Mouse (Mus musculus) layer of hippocampus, adult 11-12 months (tissue): Measurements from ENCODE around the gene Ski.

ENCODE experiments used
- DNase-seq: peaks from one replicate; pipeline ENCODE4 v3.0.0; 2022; ENCODE audit warnings: low spot score

The Ski gene

GRCm38 (mm10) chr4:155173822-155174785 is 48.3 kb downstream of the Ski start:
- DNase-seq: no peak

DNA sequence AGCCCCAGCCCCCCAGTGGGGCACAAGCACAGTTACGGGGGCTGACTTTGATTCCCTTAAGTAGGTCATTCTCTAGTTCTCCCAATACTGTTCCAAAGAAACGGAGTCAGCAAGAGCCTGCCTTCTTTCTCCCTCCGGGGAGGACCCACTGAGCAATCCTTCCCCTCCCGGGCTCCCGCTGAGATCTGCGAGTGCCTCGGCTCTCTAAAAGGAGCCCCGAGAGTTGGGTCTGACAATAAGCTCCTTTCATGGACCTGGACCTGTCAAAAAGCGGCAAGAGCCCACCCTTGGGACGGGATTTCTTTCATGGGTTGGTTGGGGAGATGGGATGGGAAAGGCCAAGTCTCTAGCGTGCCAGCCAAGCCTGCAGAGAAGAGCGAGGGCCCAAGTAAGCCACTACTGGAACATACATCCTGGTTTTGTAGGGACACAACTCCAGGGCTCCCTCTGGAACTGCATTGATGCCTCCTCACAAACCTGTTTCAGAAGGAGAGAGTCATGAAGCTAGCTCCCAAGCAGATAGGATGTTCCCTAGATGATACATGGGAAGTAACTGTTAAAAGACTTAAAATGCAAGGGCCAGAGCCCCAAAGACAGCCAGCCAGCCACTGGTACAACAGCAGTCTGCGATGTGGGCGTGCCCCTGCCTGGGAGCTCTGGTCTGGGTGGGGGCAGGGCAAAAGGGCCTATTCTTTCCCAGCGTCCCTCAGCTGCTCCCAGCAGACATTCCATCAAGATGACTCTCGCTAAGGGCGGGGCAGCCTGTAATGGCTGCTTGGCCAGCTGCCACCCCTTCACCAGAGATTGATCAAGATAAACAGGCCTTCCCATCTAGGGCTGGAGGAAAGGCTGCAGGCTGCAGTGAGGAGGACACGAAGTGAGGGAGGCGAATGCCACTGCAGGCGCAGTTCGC is 49.2 kb downstream of the Ski start:
- DNase-seq: peak; percentile 86

GRCm38 (mm10) chr4:155171961-155172533 is 50.3 kb downstream of the Ski start:
- no peak for DNase-seq

- no peak for DNase-seq
These were observed 51.7 kb downstream of the Ski start for GRCm38 (mm10) chr4:155170614-155171212.

DNA sequence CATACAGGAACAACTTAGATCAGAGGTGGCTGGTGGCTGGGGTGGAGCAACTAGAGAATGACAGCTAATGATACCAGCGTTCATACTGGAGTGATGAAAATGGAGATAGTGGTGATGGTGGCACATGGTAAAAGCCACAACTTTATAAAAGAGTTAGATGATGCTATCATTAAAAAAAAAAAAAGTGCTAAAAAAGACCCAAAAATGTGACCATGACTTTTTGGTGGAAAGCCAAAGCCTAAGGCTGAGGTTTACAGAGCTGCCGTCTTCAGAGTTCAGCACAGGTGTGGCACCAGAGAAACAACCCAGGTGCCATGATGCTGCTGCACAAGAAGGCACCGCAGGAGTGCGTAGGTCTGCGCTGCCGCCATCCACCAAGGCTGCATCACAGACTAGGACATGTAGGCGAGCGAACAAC is 53.5 kb downstream of the Ski start:
- no peak for DNase-seq

DNA sequence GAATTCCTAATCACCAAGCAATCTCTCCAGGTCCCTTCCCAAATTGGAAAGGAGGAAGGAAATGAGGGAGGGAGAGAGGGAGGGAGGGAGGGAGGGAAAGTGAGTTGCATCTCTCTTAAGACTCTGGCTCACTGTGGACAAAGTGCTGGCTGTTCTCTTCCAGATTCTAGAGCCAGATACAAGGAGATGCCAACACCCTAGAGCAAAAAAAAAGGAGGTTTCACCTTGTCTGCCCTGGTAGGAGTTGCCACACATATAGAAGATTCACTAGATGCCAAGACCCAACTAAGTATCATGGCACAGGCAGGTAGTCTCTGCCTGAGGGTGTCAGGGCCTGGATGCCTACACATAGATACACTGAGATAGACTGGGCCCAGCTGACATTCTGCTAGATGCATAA is 56.5 kb downstream of the Ski start:
- no peak for DNase-seq

- peak; percentile 69 for DNase-seq
These were observed 57.8 kb downstream of the Ski start for GRCm38 (mm10) chr4:155164550-155164949.

GRCm38 (mm10) chr4:155163685-155164084 is 58.7 kb downstream of the Ski start:
- no peak for DNase-seq

DNA sequence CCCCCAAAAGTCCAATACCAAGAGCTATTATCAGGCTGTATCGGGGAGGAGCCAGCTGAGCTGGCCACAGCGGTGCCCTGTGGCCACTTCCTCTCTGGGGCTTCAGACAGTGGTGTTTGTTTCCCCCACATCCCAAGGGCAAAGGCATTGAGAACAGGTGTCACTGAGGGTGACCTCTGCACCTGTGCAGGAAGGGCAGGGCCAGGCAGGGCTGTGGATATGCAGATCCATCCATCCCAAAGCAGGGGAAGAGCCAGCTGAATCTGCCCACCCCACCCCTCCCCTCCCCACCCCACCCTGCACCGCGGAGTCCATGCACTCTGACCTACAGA is 59.1 kb downstream of the Ski start:
- DNase-seq: no peak

- DNase-seq: no peak
These were observed 59.7 kb downstream of the Ski start for GRCm38 (mm10) chr4:155162433-155163319.

DNA sequence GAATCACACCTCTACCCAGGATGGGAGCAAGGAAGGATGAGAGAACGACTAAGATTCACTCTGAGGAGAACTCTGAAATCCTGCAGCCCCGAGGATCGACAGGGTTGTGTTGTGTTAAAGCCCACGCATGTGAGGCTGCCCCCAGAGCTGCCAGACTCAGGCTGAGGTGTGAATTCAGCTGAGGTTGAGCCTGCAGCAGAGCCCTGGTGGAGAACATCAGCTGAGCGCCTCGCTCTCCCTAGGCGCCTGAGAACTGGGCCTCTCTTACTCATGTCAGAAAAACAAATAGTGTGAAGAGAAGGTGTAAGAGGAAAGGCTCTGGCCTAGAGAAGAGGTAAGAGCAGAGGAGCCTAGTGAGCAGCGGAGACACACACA is 63.9 kb downstream of the Ski start:
- DNase-seq: no peak

DNA sequence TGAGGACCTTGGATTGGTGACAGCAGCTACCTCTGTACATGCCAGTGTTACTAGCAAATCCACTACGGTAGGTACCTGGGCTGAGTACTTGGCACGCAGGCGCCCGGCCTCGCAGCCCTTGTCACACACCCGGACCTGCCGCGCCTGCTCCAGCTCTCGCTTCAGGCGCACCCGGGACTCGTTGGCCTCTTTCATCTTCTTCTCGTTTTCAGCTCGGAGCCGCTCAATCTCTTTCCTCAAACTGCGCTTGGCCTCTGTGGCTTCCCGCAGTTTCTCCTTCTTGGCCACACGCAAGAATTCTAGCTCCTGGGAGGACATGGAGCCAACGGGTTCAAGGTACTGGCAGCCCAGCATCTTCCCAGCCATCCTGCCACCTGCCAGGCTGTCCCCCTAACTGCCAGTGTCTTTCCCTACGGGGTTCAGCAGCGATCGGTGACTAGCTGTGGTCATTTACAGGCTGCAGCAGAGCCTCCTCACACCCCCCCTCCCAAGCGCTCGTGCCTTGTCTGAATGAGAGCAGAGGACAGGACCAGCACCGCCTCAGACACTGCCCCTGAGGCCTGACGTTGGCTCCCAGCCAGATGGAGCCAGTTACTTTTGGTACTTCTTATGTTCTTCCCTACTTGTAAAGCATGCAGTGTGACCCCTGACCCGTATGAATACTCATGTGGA is 64.4 kb downstream of the Ski start:
- no peak for DNase-seq

GRCm38 (mm10) chr4:155156734-155157133 is 65.7 kb downstream of the Ski start:
- no peak for DNase-seq

DNA sequence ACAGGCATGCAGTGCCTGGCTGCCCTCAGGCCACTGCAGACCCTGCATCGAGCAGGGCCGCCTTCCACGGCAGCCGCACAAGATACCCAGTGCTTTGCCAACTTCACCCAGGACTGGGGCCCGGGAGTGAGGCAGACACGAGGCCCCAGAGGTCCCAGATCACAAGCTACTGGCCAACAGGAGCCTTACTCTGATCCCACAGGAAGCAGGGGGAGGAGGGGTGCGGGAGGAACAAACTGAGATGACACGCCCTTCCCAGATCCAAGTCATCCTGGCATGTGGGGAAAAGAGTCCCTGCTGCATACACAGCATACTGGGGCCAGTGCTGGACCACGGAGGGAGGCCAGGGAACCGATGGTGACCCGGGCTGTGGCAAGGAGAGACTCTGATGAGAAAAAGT is 67.4 kb downstream of the Ski start:
- DNase-seq: no peak

- no peak for DNase-seq
These were observed 68.9 kb downstream of the Ski start for GRCm38 (mm10) chr4:155153389-155154072.

DNA sequence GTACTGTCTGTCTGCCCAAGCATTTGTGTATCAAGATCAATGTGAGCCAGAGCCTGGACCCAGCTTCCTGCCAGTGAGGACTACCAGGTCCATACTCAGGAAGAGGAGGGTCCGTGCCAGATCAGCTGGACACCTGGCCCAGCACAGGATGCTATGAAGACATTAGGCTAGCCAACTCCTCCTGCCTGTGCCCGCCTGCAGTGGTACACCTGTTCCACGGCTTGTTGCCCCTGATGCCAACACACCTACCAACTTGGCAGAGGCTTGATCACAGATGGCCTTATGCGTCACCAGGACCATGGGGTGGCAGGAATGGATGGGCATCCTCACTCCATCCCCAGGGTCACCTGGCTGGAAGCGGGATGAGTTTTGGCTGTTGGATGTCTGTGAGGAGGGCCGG is 69.9 kb downstream of the Ski start:
- DNase-seq: no peak

DNA sequence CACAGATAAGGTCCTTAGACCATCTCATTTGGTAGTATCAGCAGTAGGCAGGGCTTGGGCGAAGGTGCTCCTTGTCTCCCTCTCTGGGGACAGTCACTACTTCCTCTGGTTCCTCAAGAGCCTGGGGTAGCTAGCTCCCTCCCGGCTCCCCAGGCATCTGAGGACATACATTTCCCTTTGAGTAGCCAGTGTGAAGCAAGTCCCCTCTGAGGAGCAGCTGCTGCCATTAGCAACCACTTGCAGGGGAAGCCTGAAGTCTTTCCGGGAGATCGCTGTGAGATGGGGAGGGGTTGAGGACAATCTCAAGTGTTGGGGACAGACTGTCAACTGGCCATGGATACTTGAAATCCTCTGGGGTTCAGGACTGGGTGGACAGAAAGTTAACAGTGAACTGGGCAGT is 70.5 kb downstream of the Ski start:
- DNase-seq: no peak

DNA sequence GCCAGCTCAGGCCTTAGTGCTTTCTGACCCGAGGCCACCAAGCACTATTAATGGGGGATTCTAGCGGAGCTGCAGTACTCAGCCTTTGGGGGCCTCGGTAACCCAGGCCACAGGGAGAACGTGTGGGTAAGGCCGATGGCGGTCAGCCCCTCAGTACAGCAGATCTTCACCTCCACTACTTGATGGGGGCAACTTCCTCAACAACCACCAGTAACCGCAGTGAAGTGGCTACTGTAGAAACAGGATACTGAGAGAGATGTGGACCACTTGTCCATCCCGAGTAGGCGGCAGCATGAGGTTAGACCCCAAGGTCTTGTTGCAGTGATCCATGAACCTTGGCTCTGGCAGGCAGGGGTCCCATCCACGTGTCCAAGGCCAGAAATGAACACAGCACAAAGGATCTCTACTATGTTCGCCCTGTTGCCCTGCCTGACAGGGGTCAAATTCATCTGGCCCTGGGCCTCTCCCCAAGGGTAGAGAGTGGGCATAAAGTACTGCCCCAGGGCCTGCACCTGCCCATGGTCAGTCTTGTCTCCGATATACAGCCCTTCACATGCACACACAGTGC is 71.1 kb downstream of the Ski start:
- no peak for DNase-seq

- DNase-seq: peak; percentile 73
These were observed 71.9 kb downstream of the Ski start for GRCm38 (mm10) chr4:155150276-155151113.
